Mouse (Mus musculus): ENCODE data around the gene Mrgprh. TPM values are rescaled to one million over a fixed set of nuclear protein-coding genes. Genes with fewer than 3 reads are reported as not detected.

Gene Mrgprh
- not detected in 2 replicates for polyA plus RNA-seq (2015; fragmentation: Nextera tagmentation; extraction: Ambion mirVana)

DNA sequence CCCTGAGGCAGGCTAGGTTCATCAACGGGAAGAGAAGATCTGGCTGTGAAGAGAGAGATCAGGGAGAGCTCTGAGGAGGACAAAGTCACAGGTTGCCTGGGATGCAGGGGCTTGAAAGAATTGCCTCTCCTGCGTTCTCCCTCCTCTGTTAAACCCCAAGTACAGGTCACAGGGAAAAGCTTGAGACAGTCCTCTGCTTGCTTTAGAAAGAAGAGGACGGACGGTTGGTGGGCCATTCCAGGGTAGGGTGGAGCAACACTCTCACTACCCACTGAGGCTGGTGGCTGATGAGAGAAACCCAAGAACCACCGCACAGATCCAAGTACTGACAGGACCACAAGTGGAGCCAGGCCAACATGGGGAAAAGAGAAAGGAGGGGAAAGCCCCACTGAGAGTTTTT is at the start of gene Mrgprh:
Gene Mrgprh (plus strand): TSS at position 301 of the 400 bp plus-strand sequence.
- Histone ChIP-seq H3K9me3 (replicated peaks) (no peaks in the 10 kb centered on the region), H3K27ac (replicated peaks) (no peak within 1 kb of the TSS), H3K4me2 (no peak within 1 kb of the TSS), H3K36me3 (replicated peaks) (no peaks in the 10 kb centered on the region), H3K27me3 (peaks cover 13% of the 10 kb centered on the region; the same call in 1 of the 2 replicates), H3K9ac (no peak within 1 kb of the TSS), H3K4me3 (replicated peaks) (no peak within 1 kb of the TSS), H3K4me1 (replicated peaks) (0 out of 2 replicates have a peak, but pooled peaks cover 4% of the 10 kb centered on the region)
- 43% methylated on average over 5 of the region's 5 CpGs for WGBS (ENCODE audit: insufficient replicate concordance)
- ATAC-seq (ENCODE audit: insufficient read depth), result no peak

- H3K36me3 ChIP-seq (replicated peaks), result no peaks in the 10 kb centered on the region
- no peaks in the 10 kb centered on the region for H3K27me3 ChIP-seq
- WGBS (ENCODE audit: insufficient replicate concordance), result 55% methylated on average over 5 of the region's 5 CpGs
- H3K27ac ChIP-seq (replicated peaks), result no peak overlapping the region
- H3K4me1 ChIP-seq (replicated peaks), result no peaks in the 10 kb centered on the region
- H3K9ac ChIP-seq, result no peak overlapping the region
- H3K4me3 ChIP-seq (replicated peaks), result no peak overlapping the region
- no peak overlapping the region for H3K4me2 ChIP-seq
- ATAC-seq (ENCODE audit: insufficient read depth), result no peak
- H3K9me3 ChIP-seq (replicated peaks), result no peaks in the 10 kb centered on the region
These were observed 45.5 kb upstream of the Mrgprh start for GRCm38 (mm10) chr17:12830351-12830750.

- no peak for ATAC-seq (ENCODE audit: insufficient read depth)
- Histone ChIP-seq H3K9me3 (replicated peaks) (no peaks in the 10 kb centered on the region), H3K4me2 (no peak overlapping the region), H3K27ac (replicated peaks) (no peak overlapping the region), H3K36me3 (replicated peaks) (no peaks in the 10 kb centered on the region), H3K4me3 (replicated peaks) (no peak overlapping the region), H3K4me1 (replicated peaks) (no peaks in the 10 kb centered on the region), H3K9ac (no peak overlapping the region), H3K27me3 (no peaks in the 10 kb centered on the region)
- WGBS (ENCODE audit: insufficient replicate concordance), result 67% methylated on average over 3 of the region's 3 CpGs
These were observed 43.6 kb upstream of the Mrgprh start for GRCm38 (mm10) chr17:12832231-12832630.

GRCm38 (mm10) chr17:12832657-12833056 is 43.2 kb upstream of the Mrgprh start:
- no peak for ATAC-seq (ENCODE audit: insufficient read depth)
- H3K4me2 ChIP-seq, result no peak overlapping the region
- no peaks in the 10 kb centered on the region for H3K27me3 ChIP-seq
- no peak overlapping the region for H3K27ac ChIP-seq (replicated peaks)
- no peaks in the 10 kb centered on the region for H3K9me3 ChIP-seq (replicated peaks)
- no peak overlapping the region for H3K4me3 ChIP-seq (replicated peaks)
- H3K9ac ChIP-seq, result no peak overlapping the region
- WGBS (ENCODE audit: insufficient replicate concordance), result 66% methylated on average over 4 of the region's 4 CpGs
- no peaks in the 10 kb centered on the region for H3K4me1 ChIP-seq (replicated peaks)
- no peaks in the 10 kb centered on the region for H3K36me3 ChIP-seq (replicated peaks)

DNA sequence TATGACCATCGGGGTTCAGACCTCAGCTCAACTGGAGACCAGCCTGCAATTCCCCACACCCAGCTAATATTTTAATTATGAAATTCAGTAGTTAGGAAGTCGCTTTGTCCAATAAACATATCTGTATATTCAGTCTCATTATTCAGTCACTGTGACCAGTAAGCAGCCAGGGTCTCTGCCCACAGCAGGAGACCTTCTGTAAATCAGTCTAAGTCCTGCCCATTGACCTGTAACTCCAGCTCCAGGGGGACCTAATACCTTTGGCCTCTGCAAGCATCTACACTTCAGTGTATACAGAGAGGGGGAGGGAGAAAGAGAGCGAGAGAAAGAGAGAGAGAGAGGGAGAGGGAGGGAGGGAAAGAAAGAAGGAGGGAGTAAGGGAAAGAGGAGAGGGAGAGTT is 41.5 kb upstream of the Mrgprh start:
- no peaks in the 10 kb centered on the region for H3K4me1 ChIP-seq (replicated peaks)
- H3K9ac ChIP-seq, result no peak overlapping the region
- no peak for ATAC-seq (ENCODE audit: insufficient read depth)
- H3K27ac ChIP-seq (replicated peaks), result no peak overlapping the region
- no peaks in the 10 kb centered on the region for H3K9me3 ChIP-seq (replicated peaks)
- H3K36me3 ChIP-seq (replicated peaks), result no peaks in the 10 kb centered on the region
- H3K4me3 ChIP-seq (replicated peaks), result no peak overlapping the region
- 52% methylated on average over 3 of the region's 3 CpGs for whole genome bisulfite sequencing (ENCODE audit: insufficient replicate concordance)
- no peaks in the 10 kb centered on the region for H3K27me3 ChIP-seq
- H3K4me2 ChIP-seq, result no peak overlapping the region

- Histone ChIP-seq H3K36me3 (replicated peaks) (no peaks in the 10 kb centered on the region), H3K27ac (replicated peaks) (no peak overlapping the region), H3K9me3 (replicated peaks) (no peaks in the 10 kb centered on the region), H3K9ac (no peak overlapping the region), H3K4me1 (replicated peaks) (no peaks in the 10 kb centered on the region), H3K27me3 (no peaks in the 10 kb centered on the region), H3K4me2 (no peak overlapping the region), H3K4me3 (replicated peaks) (no peak overlapping the region)
- ATAC-seq (ENCODE audit: insufficient read depth), result no peak
- 47% methylated on average over 3 of the region's 3 CpGs for WGBS (ENCODE audit: insufficient replicate concordance)
These were observed 41.0 kb upstream of the Mrgprh start for GRCm38 (mm10) chr17:12834826-12835225.

DNA sequence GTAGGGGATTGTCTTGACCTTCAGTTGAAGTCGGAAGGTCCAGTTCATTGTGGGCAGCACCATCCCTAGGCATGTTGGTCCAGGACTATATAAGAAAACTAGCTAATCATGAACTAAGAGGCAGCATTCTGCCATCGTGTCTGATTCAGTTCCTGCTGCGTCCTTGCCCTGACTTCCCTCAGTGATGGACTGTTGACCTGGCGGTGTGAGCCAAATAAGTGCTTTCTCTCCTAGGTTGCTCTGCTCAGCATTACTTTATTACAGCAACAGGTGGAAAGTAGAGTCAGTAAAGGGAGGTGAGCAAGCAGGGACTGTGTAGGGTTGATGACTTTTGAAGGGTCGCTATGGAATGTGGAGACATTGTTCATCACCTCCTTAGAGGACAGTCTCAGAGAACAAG is 40.1 kb upstream of the Mrgprh start:
- Histone ChIP-seq H3K4me2 (no peak overlapping the region), H3K27me3 (no peaks in the 10 kb centered on the region), H3K36me3 (replicated peaks) (no peaks in the 10 kb centered on the region), H3K27ac (replicated peaks) (no peak overlapping the region), H3K4me1 (replicated peaks) (no peaks in the 10 kb centered on the region), H3K9ac (no peak overlapping the region), H3K4me3 (replicated peaks) (no peak overlapping the region), H3K9me3 (replicated peaks) (no peaks in the 10 kb centered on the region)
- no peak for ATAC-seq (ENCODE audit: insufficient read depth)
- 71% methylated on average over 5 of the region's 5 CpGs for WGBS (ENCODE audit: insufficient replicate concordance)

DNA sequence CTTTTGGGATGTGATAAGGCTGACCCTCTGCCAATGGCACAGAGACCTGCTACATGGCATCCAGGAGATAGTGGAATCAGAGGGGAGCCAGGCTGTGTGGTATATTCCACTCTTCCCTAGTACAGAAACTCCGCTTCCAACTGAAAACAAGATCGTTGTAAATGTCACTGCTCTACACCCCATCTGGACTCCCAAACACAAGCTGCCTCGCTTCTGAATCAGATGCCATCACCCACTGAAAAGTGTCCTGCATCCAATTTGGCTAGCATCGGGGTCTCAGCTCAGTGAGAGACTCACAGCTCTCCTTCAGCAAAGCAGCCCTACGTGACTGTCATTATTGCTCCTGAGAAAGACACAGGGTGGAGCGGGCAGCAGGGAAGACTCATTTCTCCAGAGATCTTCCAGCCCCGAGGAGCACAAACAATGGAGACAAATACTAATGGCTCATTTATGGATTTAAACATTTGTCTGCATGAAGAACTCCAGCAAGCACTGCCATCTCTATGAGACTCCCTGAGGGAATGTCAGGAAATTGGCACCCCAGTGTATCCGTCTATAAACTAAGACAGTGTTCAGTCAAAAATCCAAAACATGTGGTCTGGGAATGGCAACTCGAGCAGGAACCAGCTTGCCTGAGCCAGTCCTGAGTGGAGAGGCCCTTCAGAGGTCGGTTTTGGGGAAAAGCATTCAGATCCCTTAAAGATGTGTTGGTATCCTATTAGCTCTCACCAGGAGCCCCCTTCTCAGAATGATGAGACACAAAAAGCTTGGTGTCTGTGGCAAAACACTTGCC is 36.2 kb upstream of the Mrgprh start:
- H3K36me3 ChIP-seq (replicated peaks), result no peaks in the 10 kb centered on the region
- no peaks in the 10 kb centered on the region for H3K4me1 ChIP-seq (replicated peaks)
- no peak for ATAC-seq (ENCODE audit: insufficient read depth)
- no peaks in the 10 kb centered on the region for H3K9me3 ChIP-seq (replicated peaks)
- H3K4me2 ChIP-seq, result no peak overlapping the region
- no peak overlapping the region for H3K27ac ChIP-seq (replicated peaks)
- 57% methylated on average over 10 of the region's 10 CpGs for WGBS (ENCODE audit: insufficient replicate concordance)
- H3K9ac ChIP-seq, result no peak overlapping the region
- H3K4me3 ChIP-seq (replicated peaks), result no peak overlapping the region
- H3K27me3 ChIP-seq, result no peaks in the 10 kb centered on the region

GRCm38 (mm10) chr17:12843826-12844225 is 32.0 kb upstream of the Mrgprh start:
- peaks cover 6% of the 10 kb centered on the region for H3K27me3 ChIP-seq
- H3K36me3 ChIP-seq (replicated peaks), result no peaks in the 10 kb centered on the region
- H3K9me3 ChIP-seq (replicated peaks), result no peaks in the 10 kb centered on the region
- no peaks in the 10 kb centered on the region for H3K4me1 ChIP-seq (replicated peaks)
- WGBS (ENCODE audit: insufficient replicate concordance), result 37% methylated on average over 6 of the region's 6 CpGs
- no peak overlapping the region for H3K27ac ChIP-seq (replicated peaks)
- no peak overlapping the region for H3K9ac ChIP-seq
- no peak for ATAC-seq (ENCODE audit: insufficient read depth)
- H3K4me3 ChIP-seq (replicated peaks), result no peak overlapping the region
- no peak overlapping the region for H3K4me2 ChIP-seq

DNA sequence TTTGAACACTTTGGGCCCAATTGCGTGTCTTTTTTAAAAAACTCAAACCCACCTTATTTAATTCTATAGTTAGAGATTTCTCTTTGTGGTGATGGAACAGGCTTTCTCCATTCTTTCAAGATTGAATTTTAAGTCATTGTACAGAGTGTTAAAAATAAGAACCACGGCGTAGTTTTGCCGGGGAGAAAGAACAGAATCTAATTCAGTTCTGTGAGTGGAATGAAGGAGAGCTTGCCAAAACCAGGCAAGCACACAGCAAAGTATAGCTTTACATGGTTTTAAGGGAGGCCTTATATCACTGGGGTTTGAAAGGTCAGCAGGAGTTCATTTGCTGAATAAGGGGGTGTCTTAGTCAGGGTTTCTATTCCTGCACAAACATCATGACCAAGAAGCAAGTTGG is 31.3 kb upstream of the Mrgprh start:
- Histone ChIP-seq H3K4me1 (replicated peaks) (no peaks in the 10 kb centered on the region), H3K36me3 (replicated peaks) (no peaks in the 10 kb centered on the region), H3K27me3 (peaks cover 6% of the 10 kb centered on the region), H3K4me2 (no peak overlapping the region), H3K9me3 (replicated peaks) (no peaks in the 10 kb centered on the region), H3K27ac (replicated peaks) (no peak overlapping the region), H3K4me3 (replicated peaks) (no peak overlapping the region), H3K9ac (no peak overlapping the region)
- no peak for ATAC-seq (ENCODE audit: insufficient read depth)
- 73% methylated on average over 4 of the region's 4 CpGs for WGBS (ENCODE audit: insufficient replicate concordance)

GRCm38 (mm10) chr17:12845862-12846261 is 30.0 kb upstream of the Mrgprh start:
- Histone ChIP-seq H3K4me3 (replicated peaks) (no peak overlapping the region), H3K27ac (replicated peaks) (no peak overlapping the region), H3K9me3 (replicated peaks) (no peaks in the 10 kb centered on the region), H3K36me3 (replicated peaks) (no peaks in the 10 kb centered on the region), H3K9ac (no peak overlapping the region), H3K27me3 (peaks cover 6% of the 10 kb centered on the region), H3K4me1 (replicated peaks) (no peaks in the 10 kb centered on the region), H3K4me2 (no peak overlapping the region)
- WGBS (ENCODE audit: insufficient replicate concordance), result 36% methylated on average over 5 of the region's 5 CpGs
- no peak for ATAC-seq (ENCODE audit: insufficient read depth)

GRCm38 (mm10) chr17:12846474-12846873 is 29.4 kb upstream of the Mrgprh start:
- no peak overlapping the region for H3K9ac ChIP-seq
- ATAC-seq (ENCODE audit: insufficient read depth), result no peak
- H3K27me3 ChIP-seq, result peaks cover 6% of the 10 kb centered on the region
- H3K4me3 ChIP-seq (replicated peaks), result no peak overlapping the region
- H3K27ac ChIP-seq (replicated peaks), result no peak overlapping the region
- no peaks in the 10 kb centered on the region for H3K9me3 ChIP-seq (replicated peaks)
- H3K4me1 ChIP-seq (replicated peaks), result no peaks in the 10 kb centered on the region
- H3K4me2 ChIP-seq, result no peak overlapping the region
- WGBS (ENCODE audit: insufficient replicate concordance), result 66% methylated on average over 5 of the region's 5 CpGs
- H3K36me3 ChIP-seq (replicated peaks), result no peaks in the 10 kb centered on the region
